Mouse (Mus musculus): ENCODE data around the gene N4bp2l1. TPM values are rescaled to one million over a fixed set of nuclear protein-coding genes. Genes with fewer than 3 reads are reported as not detected.

The N4bp2l1 gene
- polyA plus RNA-seq, 1 experiment from 2014 or later, result 13.3 TPM

Other genes starting within 250 kb of the N4bp2l1 start
- not detected in 2 replicates for gene Zar1l, start 79.0 kb downstream of the N4bp2l1 start, polyA plus RNA-seq (2015; fragmentation: Nextera tagmentation; extraction: Ambion mirVana)
- gene Brca2, start 74.6 kb downstream of the N4bp2l1 start, polyA plus RNA-seq (2015; fragmentation: Nextera tagmentation; extraction: Ambion mirVana), result 18.9 and 20.3 TPM in 2 replicates
- 15.0 and 18.8 TPM in 2 replicates for gene N4bp2l2, start 69.0 kb upstream of the N4bp2l1 start, polyA plus RNA-seq (2015; fragmentation: Nextera tagmentation; extraction: Ambion mirVana)
- gene Pds5b, start 76.6 kb upstream of the N4bp2l1 start, polyA plus RNA-seq (2015; fragmentation: Nextera tagmentation; extraction: Ambion mirVana), result 9.2 and 9.4 TPM in 2 replicates